Mouse (Mus musculus): Measurements from ENCODE around the gene Scarb1.

Gene Scarb1

DNA sequence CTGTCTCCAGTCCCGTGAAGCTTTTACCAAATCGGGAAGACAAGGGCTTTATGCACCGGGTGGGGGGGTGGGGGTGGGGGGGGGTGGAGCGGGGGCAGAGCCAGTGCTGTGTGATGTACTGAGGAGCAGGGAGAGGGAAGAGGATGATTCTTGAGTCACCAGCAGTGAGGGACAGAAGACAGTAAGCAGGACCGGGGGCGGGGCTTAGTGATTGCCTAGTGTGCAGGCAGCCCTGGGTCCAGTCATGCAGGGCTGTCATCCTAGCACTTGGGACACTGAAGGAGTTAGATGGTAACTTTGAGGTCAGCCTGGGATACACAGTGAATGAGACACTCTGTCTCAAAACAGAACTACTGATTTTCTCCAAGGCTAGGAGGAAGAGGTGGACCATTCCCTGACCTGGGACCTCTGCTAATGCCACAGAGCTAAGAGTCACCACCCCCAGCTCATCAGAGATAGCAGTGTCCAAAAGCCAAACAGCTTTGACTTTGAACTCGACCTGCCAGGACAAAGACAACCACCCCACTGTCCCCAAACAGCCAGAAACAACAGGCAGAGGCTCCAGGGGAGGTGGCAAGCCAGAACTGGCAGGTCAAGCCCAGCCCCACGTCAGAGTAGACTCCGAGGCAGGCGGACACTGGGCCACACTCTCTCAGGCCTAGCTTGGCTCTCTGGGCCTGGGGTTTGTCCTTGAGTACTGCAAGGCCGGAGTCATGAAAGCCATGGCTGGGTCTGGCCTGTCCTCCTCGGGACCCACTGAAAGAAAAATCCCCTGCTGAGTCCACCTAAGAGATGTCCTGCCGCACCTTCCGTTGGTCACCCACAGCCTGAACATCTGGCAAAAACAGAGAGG lies 35.4 kb downstream of the Scarb1 start:
- DNase-seq (ENCODE audit: low spot score in 2 of 2) = no peak

DNA sequence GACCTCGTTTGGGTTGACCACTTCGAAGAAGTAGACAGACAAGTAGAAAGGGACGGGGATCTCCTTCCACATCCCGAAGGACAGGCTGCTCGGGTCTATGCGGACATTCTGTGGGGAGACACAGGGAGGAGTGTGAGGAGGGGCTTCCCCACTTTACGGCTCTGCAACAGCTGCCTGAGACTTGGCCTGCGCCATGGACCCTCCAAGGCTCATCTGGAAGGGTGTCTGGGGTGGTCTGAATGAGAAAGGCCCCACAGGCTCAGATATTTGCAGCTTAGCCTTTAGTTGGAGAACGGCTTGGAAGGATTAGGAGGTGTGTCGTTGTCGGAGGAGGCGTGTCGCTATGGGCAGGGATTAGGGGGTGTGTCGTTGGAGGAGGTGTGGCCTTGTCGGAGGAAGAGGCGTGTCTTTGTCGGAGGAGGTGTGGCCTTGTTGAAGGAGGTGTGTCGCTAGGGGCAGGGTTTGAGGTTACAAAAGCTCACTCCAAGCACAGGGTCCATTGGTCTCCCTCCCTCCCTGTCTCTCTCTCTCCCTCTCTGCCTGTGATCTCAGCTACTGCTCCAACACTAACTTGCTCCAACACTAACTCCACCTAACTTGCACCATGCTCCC lies 36.5 kb downstream of the Scarb1 start:
- no peak for DNase-seq (ENCODE audit: low spot score in 2 of 2)

- no peak for DNase-seq (ENCODE audit: low spot score in 2 of 2)
Measured at GRCm38 (mm10) chr5:125303055-125303454, 37.8 kb downstream of the Scarb1 start.

DNA sequence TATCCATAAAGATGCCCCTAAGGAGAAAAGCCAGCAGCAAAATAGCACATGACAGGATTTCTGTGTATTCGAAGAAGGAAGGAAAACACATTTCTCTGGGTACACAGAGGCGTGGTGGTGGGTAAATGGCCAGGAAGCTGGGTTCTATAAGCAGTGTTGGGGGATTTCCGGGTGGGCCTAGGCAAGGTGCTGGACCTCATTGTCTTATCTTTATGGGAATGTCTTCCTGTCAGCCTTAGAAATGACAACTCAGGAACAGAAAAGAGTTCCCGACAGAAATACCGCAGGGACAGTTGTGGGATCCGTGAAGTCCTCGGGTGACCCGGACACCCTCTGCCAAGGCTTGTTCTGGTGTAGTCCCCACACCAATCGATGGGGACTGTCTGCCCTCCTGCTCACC lies 42.7 kb downstream of the Scarb1 start:
- no peak for DNase-seq (ENCODE audit: low spot score in 2 of 2)

- DNase-seq (ENCODE audit: low spot score in 2 of 2) = no peak
Measured at GRCm38 (mm10) chr5:125297171-125297570, 43.7 kb downstream of the Scarb1 start.

DNA sequence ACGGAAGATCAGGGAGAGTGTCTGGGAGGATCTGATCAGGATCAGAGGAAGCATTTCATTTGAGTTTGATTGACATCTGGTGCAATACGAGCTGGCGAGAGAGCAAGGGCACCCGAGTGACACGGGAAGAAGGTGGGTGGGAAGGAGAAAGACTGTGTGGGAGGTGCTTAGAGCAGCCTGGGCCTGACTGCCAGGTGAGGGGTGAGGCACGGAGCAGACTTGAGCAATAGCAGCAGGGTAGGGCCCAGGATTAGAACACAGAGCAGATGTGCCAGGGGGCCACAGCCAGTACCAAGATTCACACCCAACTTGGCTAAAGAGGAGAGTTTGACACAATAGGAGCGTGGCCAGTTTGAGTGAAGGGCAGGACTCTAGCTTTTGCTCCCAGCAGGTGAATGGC lies 47.9 kb downstream of the Scarb1 start:
- DNase-seq (ENCODE audit: low spot score in 2 of 2) = no peak

GRCm38 (mm10) chr5:125291895-125292294 lies 49.0 kb downstream of the Scarb1 start:
- DNase-seq (ENCODE audit: low spot score in 2 of 2) = no peak

DNA sequence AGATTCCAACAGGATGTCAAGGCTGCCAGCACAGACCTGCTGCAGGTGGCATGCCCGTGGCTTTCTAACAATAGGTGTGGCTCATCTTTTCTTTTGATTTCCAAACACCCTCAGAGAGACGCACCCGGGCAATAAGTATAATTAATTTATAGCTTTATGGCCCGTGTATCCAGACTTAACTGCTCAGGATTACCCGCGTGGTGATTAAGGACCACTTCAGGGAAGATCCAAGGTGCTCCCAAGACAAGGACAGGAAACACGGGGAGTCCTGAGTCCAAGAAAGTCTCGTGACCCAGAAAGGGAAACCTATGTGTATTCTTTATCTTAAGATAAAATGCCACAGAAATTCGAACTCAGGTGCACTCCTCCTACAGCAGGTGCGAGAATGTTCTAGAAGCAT lies 49.5 kb downstream of the Scarb1 start:
- DNase-seq (ENCODE audit: low spot score in 2 of 2) = no peak

GRCm38 (mm10) chr5:125287053-125287655 lies 53.7 kb downstream of the Scarb1 start:
- DNase-seq (ENCODE audit: low spot score in 2 of 2) = no peak

DNA sequence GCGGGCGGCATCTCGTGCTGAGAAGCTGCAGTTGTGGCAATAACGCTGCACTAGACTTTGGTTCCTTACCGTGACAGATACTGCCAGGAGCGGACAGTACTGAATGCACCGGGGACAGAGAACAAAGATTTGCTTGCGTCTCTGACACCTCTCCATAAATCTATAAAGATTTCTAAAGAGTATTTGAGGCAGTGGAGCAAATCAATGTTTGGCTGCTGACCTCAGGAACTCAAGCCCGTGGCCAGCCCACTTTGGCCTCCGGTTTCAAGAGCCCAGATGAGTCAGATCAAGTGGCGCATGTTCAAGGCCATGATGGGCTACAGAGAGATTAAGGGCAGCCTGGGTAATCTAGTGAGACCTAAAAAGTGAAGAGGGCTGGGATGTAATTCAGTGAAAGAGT lies 54.8 kb downstream of the Scarb1 start:
- DNase-seq (ENCODE audit: low spot score in 2 of 2) = no peak

- DNase-seq (ENCODE audit: low spot score in 2 of 2) = peak in 1 of 2 experiments; percentile 62
Measured at GRCm38 (mm10) chr5:125283748-125284640, 56.9 kb downstream of the Scarb1 start.

- DNase-seq (ENCODE audit: low spot score in 2 of 2) = no peak
Measured at GRCm38 (mm10) chr5:125279216-125279615, 61.7 kb downstream of the Scarb1 start.

DNA sequence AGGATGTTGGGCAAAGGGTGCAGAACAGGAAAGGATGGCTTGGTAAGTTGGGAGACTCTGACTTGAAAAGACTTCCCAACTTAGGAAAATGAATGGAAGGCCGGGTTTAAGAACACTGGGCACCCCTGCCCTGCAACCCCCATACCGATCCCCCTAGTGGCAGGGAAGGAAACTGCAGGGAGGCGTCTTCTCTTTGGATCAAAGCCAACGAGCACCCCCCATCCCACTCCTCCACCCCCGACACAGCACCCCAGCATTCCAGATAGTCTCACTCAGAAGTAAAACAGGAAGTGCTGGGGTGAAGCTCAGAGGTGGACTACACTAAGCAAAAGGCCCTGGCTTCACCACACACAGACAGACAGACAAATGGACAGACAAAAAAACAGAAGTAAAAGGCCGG lies 62.6 kb downstream of the Scarb1 start:
- DNase-seq (ENCODE audit: low spot score in 2 of 2) = no peak

DNA sequence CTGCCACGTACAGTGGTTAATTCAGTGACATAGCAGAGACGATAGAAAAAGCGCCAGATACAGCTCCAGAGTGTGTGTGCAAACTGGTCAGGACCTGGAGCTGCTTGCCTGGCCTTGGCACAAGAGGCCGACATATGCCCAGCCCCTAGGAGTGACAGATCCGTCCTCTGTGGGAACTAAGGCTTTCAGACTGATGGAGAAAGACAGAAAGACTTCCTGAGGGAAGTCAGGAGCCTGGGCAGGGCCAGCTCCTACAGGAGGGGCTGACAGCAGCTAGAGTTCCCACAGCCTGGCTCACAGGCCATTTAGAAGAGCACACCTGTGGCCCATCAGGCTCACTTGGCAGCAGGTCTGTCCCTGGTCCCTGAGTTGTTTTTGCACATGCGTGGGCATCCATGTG lies 63.6 kb downstream of the Scarb1 start:
- no peak for DNase-seq (ENCODE audit: low spot score in 2 of 2)

DNA sequence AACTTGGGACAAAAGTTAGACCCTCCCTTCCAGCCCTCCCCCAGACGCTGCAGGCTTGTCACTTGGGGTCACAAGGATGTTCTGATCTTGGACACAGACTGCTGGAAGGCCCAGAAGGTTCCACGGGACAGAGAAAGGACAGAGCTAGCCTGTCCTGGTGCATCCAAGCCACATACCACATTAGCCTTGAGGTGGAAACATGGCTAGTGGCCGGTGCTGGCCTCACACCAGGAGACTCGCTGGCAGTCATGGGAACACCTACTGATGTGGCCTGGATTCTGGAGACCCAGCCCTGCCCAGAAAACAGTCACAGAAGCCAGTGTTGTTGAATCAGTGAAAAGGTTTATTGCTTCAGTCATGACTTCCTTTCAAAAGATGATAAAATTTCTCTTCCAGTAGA lies 64.1 kb downstream of the Scarb1 start:
- DNase-seq (ENCODE audit: low spot score in 2 of 2) = no peak

DNA sequence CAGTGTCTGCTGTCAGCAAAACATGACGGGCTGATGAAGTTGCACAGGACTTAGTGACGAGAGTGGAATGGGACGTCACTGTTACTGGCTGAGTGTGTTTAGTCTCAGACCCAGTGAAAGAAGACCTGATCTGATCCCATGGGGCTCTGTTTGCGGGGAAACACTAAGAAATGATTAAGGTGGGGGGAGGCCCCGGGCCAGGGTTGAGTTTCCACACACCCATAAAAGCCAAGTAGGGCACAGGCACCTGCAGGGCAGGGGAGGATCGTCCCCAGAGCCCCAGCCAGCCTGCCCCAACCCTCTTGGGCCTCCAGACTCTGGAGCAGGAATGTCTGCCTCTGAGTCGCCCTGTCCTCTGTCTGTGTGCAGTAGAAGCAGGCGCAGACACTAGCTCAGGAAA lies 65.6 kb downstream of the Scarb1 start:
- DNase-seq (ENCODE audit: low spot score in 2 of 2) = no peak

DNA sequence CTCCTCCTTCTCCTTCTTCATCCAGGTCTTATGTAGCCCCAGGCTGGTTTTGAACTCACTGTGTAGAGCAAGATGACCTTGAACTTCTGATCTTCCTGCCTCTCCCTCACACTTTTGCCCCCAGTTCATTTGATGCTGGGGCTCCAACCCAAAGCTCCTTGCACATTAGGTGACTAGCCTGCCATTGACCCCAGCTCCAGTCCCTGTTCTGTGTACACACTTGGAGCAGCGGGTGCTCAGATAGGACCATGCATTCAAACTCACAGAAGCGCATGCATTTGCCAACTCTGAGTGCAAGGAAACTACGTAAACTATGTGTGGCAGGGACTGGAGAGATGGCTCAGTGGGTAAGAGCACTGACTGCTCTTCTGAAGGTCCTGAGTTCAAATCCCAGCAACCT lies 66.1 kb downstream of the Scarb1 start:
- no peak for DNase-seq (ENCODE audit: low spot score in 2 of 2)

DNA sequence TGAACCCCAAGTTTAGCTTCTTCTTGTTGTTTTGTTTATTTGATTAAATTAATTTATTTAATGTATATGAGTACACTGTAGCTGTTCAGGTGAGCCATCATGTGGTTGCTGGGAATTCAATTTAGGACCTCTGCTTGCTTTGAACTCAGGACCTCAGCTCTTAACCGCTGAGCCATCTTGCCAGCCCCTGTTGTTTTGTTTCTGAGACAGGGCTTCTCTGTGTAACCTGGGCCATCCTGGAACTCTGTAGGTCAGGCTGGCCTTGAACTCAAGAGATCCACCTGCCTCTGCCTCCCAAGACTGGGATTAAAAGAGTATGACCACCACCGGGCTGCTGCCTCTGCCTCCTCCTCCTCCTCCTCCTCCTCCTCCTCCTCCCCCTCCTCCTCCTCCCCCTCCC lies 66.7 kb downstream of the Scarb1 start:
- no peak for DNase-seq (ENCODE audit: low spot score in 2 of 2)

DNA sequence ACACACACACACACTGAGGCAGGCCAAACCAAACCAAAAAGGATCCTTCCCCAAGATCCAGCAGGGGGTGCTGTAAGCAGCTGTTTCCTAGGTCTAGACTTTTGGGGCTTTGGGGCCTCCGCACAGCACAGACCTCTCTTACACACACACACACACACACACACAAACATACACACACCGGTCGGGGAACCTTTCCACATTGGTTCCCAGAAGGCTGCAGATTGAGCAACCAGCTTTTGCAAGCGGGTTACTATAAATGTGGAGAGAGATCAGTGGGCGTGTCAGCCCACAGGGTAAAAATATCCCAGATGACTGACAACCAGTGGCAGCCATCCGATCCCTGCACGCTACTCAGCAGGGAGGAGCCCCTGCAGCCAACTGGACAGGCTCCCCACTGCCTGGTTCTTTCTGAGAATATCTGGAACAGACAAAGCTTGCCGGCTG lies 67.2 kb downstream of the Scarb1 start:
- peak; percentile 66 to 73 for DNase-seq (ENCODE audit: low spot score in 2 of 2)

- no peak for DNase-seq (ENCODE audit: low spot score in 2 of 2)
Measured at GRCm38 (mm10) chr5:125272231-125272988, 68.5 kb downstream of the Scarb1 start.

GRCm38 (mm10) chr5:125271531-125272203 lies 69.2 kb downstream of the Scarb1 start:
- peak in 1 of 2 experiments; percentile 86 for DNase-seq (ENCODE audit: low spot score in 2 of 2)

Data from left cerebral cortex, adult 9 months (tissue).